Mouse (Mus musculus) gastrocnemius, postnatal 4 days (tissue): Measurements from ENCODE around the gene Gpbar1. TPM values are rescaled to one million over a fixed set of nuclear protein-coding genes. Genes with fewer than 3 reads are reported as not detected.
"Not testable (repeated sequence)": the region's sequence is repeated elsewhere in the genome, so short reads cannot be mapped to it uniquely, and the experiment has no call there.

Experiments
- DNase-seq, 2 experiments: peaks; one replicate each; pipeline ENCODE4 v3.0.0; 2021 to 2022; ENCODE audit warnings: low spot score in 2 of 2, mixed read lengths in 2 of 2
- total RNA-seq, 2 experiments: library from RNA; stranded (reverse); gene quantifications; 2 replicates each; pipeline ENCODE4 v1.2.3; 2021

Gpbar1 gene
- total RNA-seq, 2 experiments from 2014 or later = not detected

DNA sequence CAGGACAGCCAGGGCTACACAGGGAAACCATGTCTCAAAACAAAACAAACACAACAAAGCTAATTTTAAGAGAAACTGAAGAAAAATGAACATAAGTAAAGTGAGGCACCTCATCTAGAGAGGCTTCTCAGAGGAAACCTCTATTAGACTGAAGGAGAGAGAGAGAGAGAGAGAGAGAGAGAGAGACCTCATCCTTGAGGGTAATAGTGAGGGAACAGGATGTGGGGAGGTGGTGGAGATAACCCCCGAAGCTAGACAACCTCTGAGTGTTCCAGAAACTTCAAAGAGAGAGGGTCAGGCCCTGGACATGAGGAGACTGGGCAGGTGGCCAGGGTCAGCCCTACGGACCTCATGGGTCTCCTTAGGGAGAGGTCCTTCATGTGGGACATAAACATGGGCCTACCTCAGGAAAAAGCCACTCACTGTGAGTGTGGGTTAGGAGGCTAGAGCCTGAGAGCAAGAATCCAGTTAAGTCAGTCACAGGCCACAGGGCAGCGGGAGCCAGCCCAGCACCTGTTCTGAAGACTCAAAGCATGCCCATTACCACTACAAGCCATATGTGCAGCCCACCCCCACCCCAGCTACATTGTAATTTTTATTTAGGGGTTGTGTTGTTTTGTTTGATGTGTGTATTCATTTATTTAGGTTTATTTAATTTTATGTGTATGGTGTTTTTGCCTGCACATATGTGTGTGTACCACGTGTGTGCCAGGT is 37.9 kb downstream of the Gpbar1 start:
- no peak for DNase-seq

DNA sequence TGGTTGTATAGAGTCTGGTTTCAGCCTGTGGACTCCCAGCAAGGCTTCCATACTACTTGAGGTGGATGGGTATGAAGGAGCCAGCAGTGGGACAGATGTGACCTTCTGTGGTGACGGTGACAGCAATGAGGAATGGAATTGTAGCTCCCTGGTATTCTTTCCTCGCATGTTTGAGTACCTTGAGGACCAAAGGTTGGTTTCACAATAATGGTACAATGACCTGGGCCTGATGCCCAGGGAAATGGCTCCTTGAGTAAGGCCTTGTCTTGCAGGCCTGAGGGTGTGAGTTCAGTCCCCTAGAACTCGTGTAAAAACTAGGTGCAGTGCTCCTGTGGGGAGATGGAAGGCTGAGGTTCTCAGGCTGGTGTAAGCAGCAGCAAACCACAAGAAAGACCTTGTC is 40.4 kb downstream of the Gpbar1 start:
- DNase-seq = no peak

DNA sequence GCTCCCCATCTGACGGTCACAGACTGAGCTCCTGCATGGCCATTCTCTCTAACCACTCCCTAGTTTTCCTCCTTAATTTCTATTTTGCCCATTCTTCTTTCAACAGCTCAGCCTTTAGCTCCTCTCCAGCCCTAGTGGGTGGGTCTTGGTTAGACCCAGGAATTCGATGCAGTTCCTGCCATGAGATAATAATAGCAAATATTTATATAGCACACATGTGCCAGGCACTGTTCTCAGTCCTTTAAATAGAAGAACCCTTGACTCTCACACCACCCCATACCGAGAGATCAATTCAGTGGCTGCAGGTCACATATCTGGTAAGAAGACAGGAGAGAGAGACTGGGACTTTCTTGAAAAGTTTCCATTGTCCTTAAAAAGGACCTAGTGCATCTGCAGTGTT is 43.0 kb downstream of the Gpbar1 start:
- DNase-seq = no peak

DNA sequence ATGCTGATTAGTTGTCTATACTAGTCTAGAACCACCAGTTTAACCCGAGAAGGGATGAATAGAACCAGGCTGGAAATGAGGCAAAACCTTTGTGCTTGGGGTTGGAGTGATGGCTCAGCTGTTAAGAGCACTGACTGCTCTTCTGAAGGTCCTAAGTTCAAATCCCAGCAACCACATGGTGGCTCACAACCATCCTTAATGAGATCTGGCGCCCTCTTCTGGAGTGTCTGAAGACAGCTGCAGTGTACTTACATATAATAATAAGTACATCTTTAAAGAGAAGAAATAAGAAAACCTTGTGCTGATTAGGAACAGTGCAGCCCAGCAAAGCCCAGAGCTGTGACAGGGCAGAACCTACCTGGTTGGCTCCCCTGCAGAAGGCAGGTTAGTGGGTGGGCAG is 48.6 kb downstream of the Gpbar1 start:
- DNase-seq = not testable (repeated sequence)

Other genes with a start within 250 kb of the Gpbar1 start
- 100 to 1,000 TPM; 259 to 265 TPM for gene Tns1, start 154.1 kb upstream of the Gpbar1 start, total RNA-seq
- gene Rufy4, start 153.0 kb upstream of the Gpbar1 start, total RNA-seq = under 1 TPM; 0.52 to 0.54 TPM
- gene Cxcr2, start 124.6 kb upstream of the Gpbar1 start, total RNA-seq = under 1 TPM in 1 of 2 experiments, not detected in 1; 0.08 TPM
- gene Cxcr1, start 83.9 kb upstream of the Gpbar1 start, total RNA-seq = not detected
- 100 to 1,000 TPM; 140 to 145 TPM for gene Arpc2, start 42.5 kb upstream of the Gpbar1 start, total RNA-seq
- 100 to 1,000 TPM; 113 to 117 TPM for gene Aamp, start 6.2 kb downstream of the Gpbar1 start, total RNA-seq
- gene Pnkd, start 6.4 kb downstream of the Gpbar1 start, total RNA-seq = 10 to 100 TPM; 83.8 to 91.1 TPM
- 10 to 100 TPM; 63.2 to 68.6 TPM for gene Tmbim1, start 27.1 kb downstream of the Gpbar1 start, total RNA-seq
- gene Catip, start 83.6 kb downstream of the Gpbar1 start, total RNA-seq = under 1 TPM; 0.23 to 0.25 TPM
- gene Slc11a1, start 96.6 kb downstream of the Gpbar1 start, total RNA-seq = 1 to 10 TPM; 4.5 to 4.6 TPM
- 100 to 1,000 TPM; 109 to 135 TPM for gene Ctdsp1, start 113.0 kb downstream of the Gpbar1 start, total RNA-seq
- under 1 TPM; 0.13 to 0.66 TPM for gene Vil1, start 130.8 kb downstream of the Gpbar1 start, total RNA-seq
- 10 to 100 TPM; 30.0 to 30.2 TPM for gene Cnot9, start 227.5 kb downstream of the Gpbar1 start, total RNA-seq